Mouse (Mus musculus): Measurements from ENCODE around the gene Sds.
"Not testable (repeated sequence)": the region's sequence is repeated elsewhere in the genome, so short reads cannot be mapped to it uniquely, and the experiment has no call there.

The Sds gene

GRCm38 (mm10) chr5:120493440-120493839, 17.1 kb downstream of the Sds start:
- no peak for DNase-seq

DNA sequence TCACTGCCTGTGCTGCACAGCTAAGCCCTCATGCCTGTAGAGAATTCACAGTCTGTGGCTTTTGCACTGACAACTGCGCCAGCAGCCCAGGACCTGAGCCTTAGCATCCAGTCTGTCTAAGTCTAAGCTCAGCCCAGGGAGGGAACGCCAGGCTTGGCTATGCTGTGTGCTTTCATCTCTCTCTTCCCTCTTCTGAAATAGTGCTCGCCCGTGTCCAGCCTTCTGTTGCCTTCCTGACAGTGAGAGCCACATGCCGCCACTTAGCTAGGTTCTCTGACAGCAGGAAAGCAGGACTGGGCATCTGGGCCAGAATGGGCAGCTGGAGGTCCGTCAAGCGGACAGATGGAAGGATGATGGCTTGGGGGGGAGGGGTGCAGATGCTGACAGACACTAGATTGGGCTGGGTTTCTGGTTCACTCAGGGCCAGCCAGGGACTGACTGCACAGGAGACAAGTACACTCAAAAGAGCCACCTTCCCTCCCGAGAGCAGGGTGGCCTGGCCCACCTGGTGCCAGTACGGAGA, 17.6 kb downstream of the Sds start:
- DNase-seq = no peak

- no peak for DNase-seq
Observed at GRCm38 (mm10) chr5:120495064-120495702, 18.9 kb downstream of the Sds start.

GRCm38 (mm10) chr5:120495703-120496226, 19.4 kb downstream of the Sds start:
- no peak for DNase-seq

- no peak for DNase-seq
Observed at GRCm38 (mm10) chr5:120497071-120497470, 20.7 kb downstream of the Sds start.

DNA sequence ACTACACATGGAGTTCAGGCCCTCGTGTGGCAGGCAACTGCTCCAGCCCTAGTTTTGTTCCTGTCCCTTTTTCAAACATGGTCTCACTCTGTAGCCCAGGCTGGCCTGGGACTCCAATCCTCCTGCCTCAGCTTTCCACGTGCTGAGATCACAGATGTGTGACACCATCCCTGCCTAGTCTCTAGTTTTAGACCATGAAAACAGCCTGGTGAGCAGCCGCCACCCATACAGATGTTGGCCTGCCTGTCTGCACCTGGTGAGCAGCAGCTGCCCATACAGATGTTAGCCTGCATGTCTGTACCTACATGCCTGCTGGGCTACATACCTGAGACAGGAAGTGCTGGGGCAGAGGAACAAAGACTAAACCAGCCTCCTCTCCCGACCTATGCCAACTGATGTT, 22.9 kb downstream of the Sds start:
- no peak for DNase-seq

GRCm38 (mm10) chr5:120500609-120501008, 24.3 kb downstream of the Sds start:
- DNase-seq = not testable (repeated sequence)

GRCm38 (mm10) chr5:120502147-120502621, 25.9 kb downstream of the Sds start:
- no peak for DNase-seq

- no peak for DNase-seq
Observed at GRCm38 (mm10) chr5:120502675-120503143, 26.4 kb downstream of the Sds start.

GRCm38 (mm10) chr5:120503144-120503795, 26.9 kb downstream of the Sds start, which contains the start of gene Plbd2:
TSS of gene Plbd2 (minus strand) at chr5:120503625.
- DNase-seq = peak; percentile 38 to 46

DNA sequence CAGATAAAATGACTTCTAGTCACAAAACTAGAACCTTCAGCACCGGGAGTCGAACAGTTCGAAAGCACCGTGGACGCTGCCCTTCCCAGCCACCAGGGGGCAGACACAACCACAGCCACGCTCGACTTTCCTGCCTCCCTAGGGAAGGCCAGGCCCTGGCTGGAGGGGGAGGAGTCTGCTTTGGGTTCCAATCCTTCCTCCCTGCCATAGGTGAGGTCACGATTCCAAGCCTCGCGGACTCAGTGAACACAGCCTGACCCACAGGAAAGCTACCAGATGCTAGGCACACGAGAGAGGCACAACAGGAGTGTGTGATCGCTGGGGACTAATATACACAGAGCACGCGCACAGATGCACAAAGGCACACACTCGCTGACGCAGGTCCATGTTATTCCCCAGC, 29.0 kb downstream of the Sds start:
- DNase-seq = peak; percentile 32 to 48

- DNase-seq = no peak
Observed at GRCm38 (mm10) chr5:120505781-120506180, 29.5 kb downstream of the Sds start.

GRCm38 (mm10) chr5:120506490-120506889, 30.2 kb downstream of the Sds start:
- no peak for DNase-seq

- DNase-seq = no peak
Observed at GRCm38 (mm10) chr5:120507311-120507710, 31.0 kb downstream of the Sds start.

GRCm38 (mm10) chr5:120510982-120511642, 34.8 kb downstream of the Sds start, which contains the start of gene Slc8b1:
TSS of gene Slc8b1 (plus strand) at chr5:120511168.
- DNase-seq = peak; percentile 84

DNA sequence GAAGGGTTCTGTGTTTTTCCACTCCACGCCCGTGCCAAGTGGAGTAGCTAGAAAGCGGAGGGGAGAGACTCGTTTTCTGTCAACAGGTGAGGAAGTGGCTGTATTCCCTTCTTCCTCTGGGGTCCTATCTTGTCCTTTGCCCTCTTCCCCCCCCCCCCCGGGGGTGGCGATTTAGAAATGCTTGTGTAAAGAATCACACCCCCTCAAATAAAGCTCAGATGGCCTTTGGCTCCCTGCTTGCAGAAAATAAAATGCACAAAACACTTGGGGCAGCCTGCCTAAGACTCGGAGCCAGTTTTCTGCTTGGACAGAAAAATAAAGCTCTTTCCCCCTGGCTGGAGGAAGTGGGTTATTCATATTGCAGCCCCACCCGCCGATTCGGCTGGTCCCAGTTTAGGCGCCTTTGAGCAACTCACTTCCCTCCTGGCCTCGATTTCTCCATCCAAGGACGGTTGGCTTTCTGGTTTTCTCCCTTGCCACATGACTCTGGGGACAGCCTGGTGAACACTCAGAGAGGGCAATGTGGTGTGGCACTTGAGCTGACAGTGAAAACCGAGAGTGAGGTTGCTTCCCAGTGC, 35.4 kb downstream of the Sds start:
- no peak for DNase-seq

DNA sequence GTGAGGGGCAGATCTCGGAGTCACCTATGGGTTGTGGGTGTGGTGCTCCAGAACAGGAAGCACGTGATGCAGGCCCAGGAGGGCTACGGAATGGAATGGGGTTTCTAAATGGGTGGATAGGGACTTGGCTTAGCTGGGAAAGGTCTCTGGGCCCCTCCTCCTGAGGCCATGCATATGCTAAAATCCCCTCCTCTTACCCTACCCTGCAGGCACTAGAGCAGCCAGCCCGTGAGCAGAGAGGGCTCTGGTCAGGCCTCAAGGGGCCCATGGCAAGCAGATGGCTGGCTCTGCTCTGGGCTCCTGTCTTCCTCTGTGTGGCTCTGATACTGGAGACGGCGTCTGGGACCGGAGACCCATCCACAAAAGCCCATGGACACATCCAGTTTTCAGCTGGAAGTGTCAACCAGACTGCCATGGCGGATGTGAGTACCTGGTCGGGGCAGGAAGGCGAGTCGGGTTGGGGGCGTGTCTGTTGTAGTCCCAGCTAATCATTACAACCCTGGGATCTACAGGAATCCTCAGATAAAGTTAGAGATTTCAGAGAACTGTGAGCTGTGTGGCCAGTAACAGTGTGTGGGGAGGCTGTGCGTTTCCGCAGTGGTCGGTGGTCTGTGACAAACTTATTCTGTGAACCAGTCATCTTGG, 36.7 kb downstream of the Sds start:
- DNase-seq = no peak

- no peak for DNase-seq
Observed at GRCm38 (mm10) chr5:120514031-120514677, 37.8 kb downstream of the Sds start.

- no peak for DNase-seq
Observed at GRCm38 (mm10) chr5:120514754-120515153, 38.4 kb downstream of the Sds start.

- no peak for DNase-seq
Observed at GRCm38 (mm10) chr5:120515451-120515850, 39.1 kb downstream of the Sds start.

- no peak for DNase-seq
Observed at GRCm38 (mm10) chr5:120516221-120516984, 40.1 kb downstream of the Sds start.
